Mouse (Mus musculus) stomach, embryonic 16.5 days (tissue): Measurements from ENCODE around the gene Zfp653. TPM values are rescaled to one million over a fixed set of nuclear protein-coding genes. Genes with fewer than 3 reads are reported as not detected.
"Not testable (repeated sequence)": the region's sequence is repeated elsewhere in the genome, so short reads cannot be mapped to it uniquely, and the experiment has no call there.

ENCODE experiments used
- ATAC-seq: fragments of 200-750 bp; cut with Nextera tagmentation; 2 replicates; pipeline ENCODE4 v1.8.0; 2017; ENCODE audit warnings: moderate number of reproducible peaks, moderate TSS enrichment; ENCODE audit not compliant: insufficient read depth, low FRiP score
- H3K27ac ChIP-seq: fragments of 300-500 bp; sonication (generic); 2 replicates; pipeline ENCODE4 v1.5.1; 2014; ENCODE audit warnings: low read length
- H3K27me3 ChIP-seq: fragments of 300-500 bp; sonication (generic); 2 replicates; pipeline ENCODE4 v1.6.1; 2014; ENCODE audit warnings: low read length, control low read depth, mixed read lengths; ENCODE audit not compliant: control insufficient read depth, insufficient read depth
- H3K36me3 ChIP-seq: fragments of 300-500 bp; sonication (generic); 2 replicates; pipeline ENCODE4 v1.6.1; 2014; ENCODE audit warnings: low read length; ENCODE audit not compliant: control insufficient read depth, insufficient read depth
- H3K4me1 ChIP-seq: fragments of 300-500 bp; sonication (generic); 2 replicates; pipeline ENCODE4 v1.6.1; 2014; ENCODE audit warnings: low read length, control low read depth, mixed read lengths; ENCODE audit not compliant: control insufficient read depth, insufficient read depth
- H3K4me2 ChIP-seq: fragments of 300-500 bp; sonication (generic); 2 replicates; pipeline ENCODE4 v1.6.1; 2014; ENCODE audit warnings: low read depth, low read length, mixed read lengths
- H3K4me3 ChIP-seq: fragments of 300-500 bp; sonication (generic); replicated peaks from 2 replicates; pipeline ENCODE4 v1.5.1; 2014; ENCODE audit warnings: mild to moderate bottlenecking, low read length
- H3K9ac ChIP-seq: fragments of 300-500 bp; sonication (generic); 2 replicates; pipeline ENCODE4 v1.6.1; 2014; ENCODE audit warnings: low read length
- H3K9me3 ChIP-seq: fragments of 300-500 bp; sonication (generic); replicated peaks from 2 replicates; pipeline ENCODE4 v1.6.1; 2016; ENCODE audit warnings: low read length, control low read depth; ENCODE audit not compliant: control insufficient read depth
- WGBS: fragments of 180-500 bp; shearing (Covaris S2); extraction: QIAGEN DNeasy Blood & Tissue Kit; methylation state at CpG from one replicate; pipeline ENCODE4 v1.1.7; 2014; 5-methylcytosine and 5-hydroxymethylcytosine counted together
- polyA plus RNA-seq: library from polyadenylated mRNA; unstranded; fragments of >200 nt; fragmentation: Nextera tagmentation; extraction: Ambion mirVana; gene quantifications from 2 replicates; pipeline ENCODE4 v1.2.1, GENCODE M21; 2015

The Zfp653 gene
- polyA plus RNA-seq, 1 experiment from 2014 or later: 11.7 TPM

- Histone ChIP-seq H3K27me3 (no peaks in the 10 kb centered on the region), H3K9ac (peak overlapping the region; percentile 83), H3K4me1 (peaks cover 8% of the 10 kb centered on the region; the same call in 1 of the 2 replicates), H3K4me3 (peak overlapping the region; percentile 88), H3K27ac (peak overlapping the region; percentile 94; the same call in 1 of the 2 replicates), H3K9me3 (no peaks in the 10 kb centered on the region), H3K4me2 (peak overlapping the region; percentile 75), H3K36me3 (0 out of 2 replicates have a peak, but pooled peaks cover 5% of the 10 kb centered on the region)
- no peak for ATAC-seq
- 26% methylated on average over 4 of the region's 4 CpGs for WGBS
Observed at GRCm38 (mm10) chr9:22084667-22085021, 13.5 kb upstream of the Zfp653 start.

- no peak for ATAC-seq
- no peak overlapping the region for H3K4me2 ChIP-seq
Observed at GRCm38 (mm10) chr9:22076223-22076622, 5.0 kb upstream of the Zfp653 start.

GRCm38 (mm10) chr9:22075778-22076177 lies 4.6 kb upstream of the Zfp653 start:
- H3K9ac ChIP-seq, H3K9me3 ChIP-seq, H3K36me3 ChIP-seq, ATAC-seq, H3K27ac ChIP-seq, H3K4me2 ChIP-seq, H3K27me3 ChIP-seq, H3K4me3 ChIP-seq, H3K4me1 ChIP-seq: not testable (repeated sequence)
- 71% methylated on average over 5 of the region's 5 CpGs for WGBS

More at GRCm38 (mm10) chr9:22076223-22076622, 5.0 kb upstream of the Zfp653 start:
- H3K27ac ChIP-seq: no peak overlapping the region
- no peaks in the 10 kb centered on the region for H3K4me1 ChIP-seq
- H3K9ac ChIP-seq: no peak overlapping the region
- H3K27me3 ChIP-seq: no peaks in the 10 kb centered on the region
- 89% methylated on average over 23 of the region's 23 CpGs for WGBS
- H3K4me3 ChIP-seq: no peak overlapping the region
- no peaks in the 10 kb centered on the region for H3K9me3 ChIP-seq
- peaks cover 8% of the 10 kb centered on the region; the same call in 1 of the 2 replicates for H3K36me3 ChIP-seq

- Histone ChIP-seq H3K36me3 (peaks cover 3% of the 10 kb centered on the region; the same call in 1 of the 2 replicates), H3K27me3 (no peaks in the 10 kb centered on the region), H3K9me3 (no peaks in the 10 kb centered on the region), H3K27ac (no peak overlapping the region), H3K4me3 (no peak overlapping the region), H3K9ac (no peak overlapping the region), H3K4me2 (no peak overlapping the region), H3K4me1 (peaks cover 8% of the 10 kb centered on the region; the same call in 1 of the 2 replicates)
- ATAC-seq: no peak
- 90% methylated on average over 4 of the region's 4 CpGs for WGBS
Observed at GRCm38 (mm10) chr9:22072276-22072675, 1.1 kb upstream of the Zfp653 start.

GRCm38 (mm10) chr9:22069881-22070553 lies 1.2 kb downstream of the Zfp653 start:
- Histone ChIP-seq H3K9me3 (no peaks in the 10 kb centered on the region), H3K27ac (peak overlapping the region; percentile 98), H3K4me1 (peaks cover 8% of the 10 kb centered on the region; the same call in 1 of the 2 replicates), H3K4me2 (peak overlapping the region; percentile 58), H3K9ac (peak overlapping the region; percentile 92), H3K27me3 (no peaks in the 10 kb centered on the region), H3K4me3 (peak overlapping the region; percentile 81), H3K36me3 (peaks cover 3% of the 10 kb centered on the region; the same call in 1 of the 2 replicates)
- WGBS: 62% methylated on average over 4 of the region's 4 CpGs
- ATAC-seq: 0 out of 2 replicates have a peak, but pooled peaks have one; percentile 0

GRCm38 (mm10) chr9:22067195-22067594 lies 4.0 kb downstream of the Zfp653 start:
- H3K4me3 ChIP-seq: no peak overlapping the region
- H3K27ac ChIP-seq: no peak overlapping the region
- no peak overlapping the region for H3K9ac ChIP-seq
- peaks cover 8% of the 10 kb centered on the region; the same call in 1 of the 2 replicates for H3K4me1 ChIP-seq
- H3K36me3 ChIP-seq: peaks cover 11% of the 10 kb centered on the region; the same call in 1 of the 2 replicates
- 85% methylated on average over 5 of the region's 5 CpGs for WGBS
- no peak overlapping the region for H3K4me2 ChIP-seq
- H3K9me3 ChIP-seq: no peaks in the 10 kb centered on the region
- no peak for ATAC-seq
- H3K27me3 ChIP-seq: no peaks in the 10 kb centered on the region

- Histone ChIP-seq H3K36me3 (peaks cover 11% of the 10 kb centered on the region; the same call in 1 of the 2 replicates), H3K9ac (no peak overlapping the region), H3K4me1 (peaks cover 8% of the 10 kb centered on the region; the same call in 1 of the 2 replicates), H3K4me2 (no peak overlapping the region), H3K4me3 (no peak overlapping the region), H3K9me3 (no peaks in the 10 kb centered on the region), H3K27me3 (no peaks in the 10 kb centered on the region), H3K27ac (no peak overlapping the region)
- ATAC-seq: no peak
- 67% methylated on average over 3 of the region's 3 CpGs for WGBS
Observed at GRCm38 (mm10) chr9:22066433-22066832, 4.7 kb downstream of the Zfp653 start.

- Histone ChIP-seq H3K27me3 (no peaks in the 10 kb centered on the region), H3K9me3 (no peaks in the 10 kb centered on the region), H3K4me1 (peaks cover 8% of the 10 kb centered on the region; the same call in 1 of the 2 replicates), H3K36me3 (peaks cover 11% of the 10 kb centered on the region; the same call in 1 of the 2 replicates), H3K27ac (no peak overlapping the region), H3K4me2 (no peak overlapping the region), H3K4me3 (no peak overlapping the region), H3K9ac (no peak overlapping the region)
- 88% methylated on average over 11 of the region's 11 CpGs for WGBS
- ATAC-seq: no peak
Observed at GRCm38 (mm10) chr9:22065642-22066041, 5.5 kb downstream of the Zfp653 start.

- no peak overlapping the region for H3K4me3 ChIP-seq
- H3K9ac ChIP-seq: no peak overlapping the region
- H3K4me1 ChIP-seq: no peaks in the 10 kb centered on the region
- peaks cover 15% of the 10 kb centered on the region for H3K36me3 ChIP-seq
- no peaks in the 10 kb centered on the region for H3K27me3 ChIP-seq
- 85% methylated on average over 3 of the region's 3 CpGs for WGBS
- H3K9me3 ChIP-seq: no peaks in the 10 kb centered on the region
- H3K4me2 ChIP-seq: no peak overlapping the region
- no peak for ATAC-seq
- no peak overlapping the region for H3K27ac ChIP-seq
Observed at GRCm38 (mm10) chr9:22064341-22064740, 6.8 kb downstream of the Zfp653 start.
